Mouse (Mus musculus) liver, embryonic 16.5 days (tissue): ENCODE results near the gene Tmco1. TPM values are rescaled to one million over a fixed set of nuclear protein-coding genes. Genes with fewer than 3 reads are reported as not detected.
A peak's percentile ranks its signal among the peaks of the same experiment; 100 is the strongest.

Experiments
- ATAC-seq: fragments of 200-750 bp; cut with Nextera tagmentation; 2 replicates; pipeline ENCODE4 v1.8.0; 2017; ENCODE audit warnings: low read depth, mild to moderate bottlenecking, moderate number of reproducible peaks, moderate library complexity
- H3K27ac ChIP-seq: fragments of 300-500 bp; sonication (generic); 2 replicates; pipeline ENCODE4 v1.5.1; 2014; ENCODE audit warnings: mild to moderate bottlenecking, low read length
- H3K27me3 ChIP-seq: fragments of 300-500 bp; sonication (generic); 2 replicates; pipeline ENCODE4 v1.6.1; 2014; ENCODE audit warnings: low read depth, low read length, mixed read lengths; ENCODE audit not compliant: control insufficient read depth, insufficient read depth
- H3K36me3 ChIP-seq: fragments of 300-500 bp; sonication (generic); 2 replicates; pipeline ENCODE4 v1.6.1; 2014; ENCODE audit warnings: mild to moderate bottlenecking; ENCODE audit not compliant: control insufficient read depth, insufficient read depth
- H3K4me1 ChIP-seq: fragments of 300-500 bp; sonication (generic); 2 replicates; pipeline ENCODE4 v1.6.1; 2014; ENCODE audit warnings: low read depth, low read length, mixed read lengths; ENCODE audit not compliant: control insufficient read depth
- H3K4me2 ChIP-seq: fragments of 300-500 bp; sonication (generic); 2 replicates; pipeline ENCODE4 v1.6.1; 2014; ENCODE audit warnings: low read depth, low read length, mixed read lengths
- H3K4me3 ChIP-seq: fragments of 300-500 bp; sonication (generic); 2 replicates; pipeline ENCODE4 v1.5.1; 2014; ENCODE audit warnings: low read depth, mild to moderate bottlenecking, low read length
- H3K9ac ChIP-seq: fragments of 300-500 bp; sonication (generic); 2 replicates; pipeline ENCODE4 v1.6.1; 2014; ENCODE audit warnings: low read depth, low read length
- H3K9me3 ChIP-seq: fragments of 300-500 bp; sonication (generic); replicated peaks from 2 replicates; pipeline ENCODE4 v1.6.1; 2016; ENCODE audit warnings: low read length; ENCODE audit not compliant: control insufficient read depth
- WGBS: fragments of 180-500 bp; shearing (Covaris S2); extraction: QIAGEN DNeasy Blood & Tissue Kit; methylation state at CpG from one replicate; pipeline ENCODE4 v1.1.7; 2014; ENCODE audit not compliant: insufficient replicate concordance; 5-methylcytosine and 5-hydroxymethylcytosine counted together
- polyA plus RNA-seq: library from polyadenylated mRNA; unstranded; fragments of >200 nt; fragmentation: Nextera tagmentation; extraction: Ambion mirVana; gene quantifications from 2 replicates; pipeline ENCODE4 v1.2.1, GENCODE M21; 2015

Gene Tmco1
- polyA plus RNA-seq, 1 experiment from 2014 or later: 61.3 TPM

DNA sequence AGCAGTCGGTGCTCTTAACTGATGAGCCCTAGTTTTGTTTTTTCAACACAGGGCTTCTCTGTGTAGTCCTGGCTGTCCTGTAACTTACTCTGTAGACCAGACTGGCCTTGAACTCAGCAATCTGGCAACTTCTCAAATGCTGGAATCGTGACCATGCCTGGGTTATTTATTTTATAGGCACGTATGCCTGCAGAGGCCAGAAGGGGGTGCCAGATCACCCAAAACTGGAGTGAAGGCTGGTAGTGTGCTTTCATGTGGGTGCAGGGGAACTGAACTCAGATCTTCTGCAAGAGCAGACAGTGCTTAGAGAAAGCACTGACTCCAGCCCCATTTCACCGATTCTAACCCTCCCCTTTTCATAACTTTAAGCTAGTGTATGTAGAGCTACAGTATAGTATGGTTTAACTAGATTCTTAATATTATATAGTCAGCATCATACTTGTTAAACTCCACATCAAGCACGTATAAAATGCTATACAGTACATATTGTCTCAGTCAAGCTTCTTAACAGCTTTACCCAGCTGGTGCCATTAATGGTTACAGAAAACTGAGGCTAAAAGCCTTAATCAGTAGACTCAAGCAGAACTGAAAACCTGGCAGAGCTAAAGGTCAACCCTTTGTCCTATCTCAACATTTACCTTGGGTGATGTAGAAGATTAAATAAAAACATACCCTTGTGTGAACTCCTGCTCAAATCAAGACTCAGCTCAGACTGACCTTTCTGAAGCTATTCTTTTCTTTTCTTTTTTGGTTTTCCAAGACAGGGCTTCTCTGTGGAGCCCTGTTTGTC lies 1.5 kb upstream of the Tmco1 start:
- Histone ChIP-seq H3K9me3 (no peaks in the 10 kb centered on the region), H3K9ac (no peak overlapping the region), H3K27ac (0 out of 2 replicates have a peak overlapping the region, but pooled peaks have one; percentile 28), H3K4me1 (peaks cover 19% of the 10 kb centered on the region), H3K27me3 (no peaks in the 10 kb centered on the region), H3K4me2 (no peak overlapping the region), H3K36me3 (peaks cover 4% of the 10 kb centered on the region; the same call in 1 of the 2 replicates), H3K4me3 (no peak overlapping the region)
- 44% methylated on average over 5 of the region's 5 CpGs for WGBS
- no peak for ATAC-seq

DNA sequence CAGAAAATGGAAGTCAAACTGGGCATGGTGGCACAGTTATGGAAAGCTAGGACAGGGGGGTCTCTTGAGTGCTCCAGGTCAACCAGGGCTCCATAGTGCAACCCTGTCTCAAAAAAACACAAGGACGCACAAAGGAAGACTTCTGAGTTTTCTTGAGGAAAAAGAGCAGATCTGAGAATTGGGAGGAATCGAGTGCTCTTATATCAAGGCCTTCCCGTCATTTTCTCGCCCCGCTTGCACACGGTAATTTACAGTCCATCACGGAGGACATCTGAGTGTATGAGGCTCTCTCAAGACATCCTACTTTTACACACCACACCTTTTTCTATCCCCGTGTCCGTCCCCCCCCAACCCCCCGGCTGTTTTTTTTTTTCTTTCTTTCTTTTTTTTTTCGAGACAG lies 504 bp upstream of the Tmco1 start:
- H3K4me3 ChIP-seq: peak overlapping the region; percentile 96
- peaks cover 4% of the 10 kb centered on the region; the same call in 1 of the 2 replicates for H3K36me3 ChIP-seq
- ATAC-seq: no peak
- H3K27ac ChIP-seq: peak overlapping the region; percentile 91; the same call in 1 of the 2 replicates
- peaks cover 19% of the 10 kb centered on the region for H3K4me1 ChIP-seq
- no peaks in the 10 kb centered on the region for H3K27me3 ChIP-seq
- WGBS: 26% methylated on average over 11 of the region's 11 CpGs
- H3K9me3 ChIP-seq: no peaks in the 10 kb centered on the region
- peak overlapping the region; percentile 76 for H3K4me2 ChIP-seq
- peak overlapping the region; percentile 99 for H3K9ac ChIP-seq

DNA sequence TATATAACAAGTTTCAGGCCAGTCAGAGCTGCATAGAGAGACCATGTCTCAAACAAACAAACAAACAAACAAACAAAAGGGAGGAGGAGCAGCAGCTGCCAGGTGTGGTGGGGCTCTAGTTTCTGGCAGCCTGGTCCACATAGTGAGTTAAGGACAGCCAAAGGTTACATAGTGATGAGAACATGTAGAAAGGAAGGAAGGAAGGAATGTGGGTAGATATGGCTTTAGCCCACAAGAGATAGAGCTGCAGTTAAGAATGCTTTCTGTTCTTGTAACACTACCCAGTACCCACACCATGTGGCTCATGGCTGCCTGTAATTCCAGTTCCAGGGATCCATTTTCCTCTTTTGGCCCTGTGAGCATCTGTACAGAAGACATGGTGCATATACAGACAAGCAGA lies 4.2 kb downstream of the Tmco1 start:
- Histone ChIP-seq H3K4me3 (no peak overlapping the region), H3K4me2 (no peak overlapping the region), H3K9ac (no peak overlapping the region), H3K27ac (no peak overlapping the region), H3K4me1 (peaks cover 9% of the 10 kb centered on the region), H3K36me3 (peaks cover 4% of the 10 kb centered on the region; the same call in 1 of the 2 replicates), H3K9me3 (no peaks in the 10 kb centered on the region), H3K27me3 (no peaks in the 10 kb centered on the region)
- ATAC-seq: no peak

DNA sequence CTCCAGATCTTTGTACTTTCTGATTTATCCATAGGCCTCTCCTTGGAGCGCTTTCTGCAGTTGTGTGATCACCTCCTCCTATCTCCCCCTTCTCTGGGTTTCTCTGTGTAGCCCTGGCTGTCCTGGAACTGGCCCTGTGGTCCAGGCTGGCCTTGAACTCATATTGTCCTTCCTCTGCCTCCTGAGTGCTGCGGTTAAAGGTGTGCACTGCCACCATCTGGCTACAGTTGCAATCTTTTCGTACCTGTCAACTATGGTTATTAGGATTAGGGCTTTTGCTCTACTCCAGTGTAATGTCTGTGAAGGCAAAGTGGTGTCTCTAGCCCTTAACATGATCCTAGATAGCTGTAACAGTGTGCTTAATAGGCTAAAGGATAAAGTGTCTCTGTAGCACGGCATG lies 5.0 kb downstream of the Tmco1 start:
- WGBS: 75% methylated on average over 4 of the region's 4 CpGs
- H3K27me3 ChIP-seq: no peaks in the 10 kb centered on the region
- no peak for ATAC-seq
- peaks cover 5% of the 10 kb centered on the region for H3K4me1 ChIP-seq
- peaks cover 6% of the 10 kb centered on the region; the same call in 1 of the 2 replicates for H3K36me3 ChIP-seq
- no peak overlapping the region for H3K4me3 ChIP-seq
- H3K27ac ChIP-seq: no peak overlapping the region
- H3K4me2 ChIP-seq: no peak overlapping the region
- H3K9me3 ChIP-seq: no peaks in the 10 kb centered on the region
- H3K9ac ChIP-seq: no peak overlapping the region

GRCm38 (mm10) chr1:167321691-167322090 lies 13.5 kb downstream of the Tmco1 start:
- ATAC-seq: no peak
- no peak overlapping the region for H3K4me3 ChIP-seq
- WGBS: 87% methylated on average over 6 of the region's 6 CpGs
- no peak overlapping the region for H3K4me2 ChIP-seq
- peaks cover 38% of the 10 kb centered on the region for H3K36me3 ChIP-seq
- no peaks in the 10 kb centered on the region for H3K9me3 ChIP-seq
- H3K9ac ChIP-seq: no peak overlapping the region
- no peak overlapping the region for H3K27ac ChIP-seq
- H3K27me3 ChIP-seq: no peaks in the 10 kb centered on the region
- no peaks in the 10 kb centered on the region for H3K4me1 ChIP-seq

- Histone ChIP-seq H3K4me2 (no peak overlapping the region), H3K27ac (no peak overlapping the region), H3K4me3 (no peak overlapping the region), H3K36me3 (peaks cover 25% of the 10 kb centered on the region), H3K9ac (no peak overlapping the region), H3K4me1 (no peaks in the 10 kb centered on the region), H3K9me3 (no peaks in the 10 kb centered on the region), H3K27me3 (no peaks in the 10 kb centered on the region)
- WGBS: 82% methylated on average over 6 of the region's 6 CpGs
- ATAC-seq: no peak
These were observed 20.6 kb downstream of the Tmco1 start for GRCm38 (mm10) chr1:167328776-167329175.

GRCm38 (mm10) chr1:167331106-167331505 lies 22.9 kb downstream of the Tmco1 start:
- no peaks in the 10 kb centered on the region for H3K4me1 ChIP-seq
- no peak overlapping the region for H3K9ac ChIP-seq
- ATAC-seq: 0 out of 2 replicates have a peak, but pooled peaks have one; percentile 16
- no peaks in the 10 kb centered on the region for H3K9me3 ChIP-seq
- no peak overlapping the region for H3K27ac ChIP-seq
- WGBS: 53% methylated on average over 8 of the region's 8 CpGs
- no peak overlapping the region for H3K4me2 ChIP-seq
- H3K4me3 ChIP-seq: no peak overlapping the region
- peaks cover 22% of the 10 kb centered on the region for H3K36me3 ChIP-seq
- H3K27me3 ChIP-seq: no peaks in the 10 kb centered on the region

DNA sequence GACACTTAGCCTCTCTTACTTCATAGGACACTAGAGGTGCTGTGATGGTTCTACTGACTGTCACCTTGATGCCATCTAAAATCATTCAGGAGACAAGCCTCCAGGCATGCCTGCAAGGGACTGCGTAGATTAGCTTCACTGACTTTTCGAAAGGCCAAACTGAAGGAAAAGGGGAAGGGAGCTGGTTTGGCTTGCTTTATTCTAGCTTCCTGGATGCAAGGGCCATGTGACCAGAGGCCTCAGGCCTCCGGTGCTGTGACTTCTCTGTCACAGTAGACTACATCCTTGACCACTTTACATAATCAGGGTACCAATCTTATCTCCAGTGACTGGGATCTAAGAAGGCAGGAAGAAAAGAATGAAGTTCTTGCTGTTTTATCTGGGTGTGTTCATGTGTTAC lies 28.2 kb downstream of the Tmco1 start:
- H3K27ac ChIP-seq: no peak overlapping the region
- WGBS: 63% methylated on average over 3 of the region's 3 CpGs
- no peak for ATAC-seq
- no peaks in the 10 kb centered on the region for H3K27me3 ChIP-seq
- no peak overlapping the region for H3K9ac ChIP-seq
- H3K36me3 ChIP-seq: peaks cover 4% of the 10 kb centered on the region
- H3K9me3 ChIP-seq: no peaks in the 10 kb centered on the region
- peaks cover 10% of the 10 kb centered on the region for H3K4me1 ChIP-seq
- H3K4me2 ChIP-seq: no peak overlapping the region
- H3K4me3 ChIP-seq: no peak overlapping the region

GRCm38 (mm10) chr1:167337463-167338095 lies 29.4 kb downstream of the Tmco1 start:
- peak; percentile 39; the same call in 1 of the 2 replicates for ATAC-seq
- Histone ChIP-seq H3K27ac (no peak overlapping the region), H3K36me3 (peaks cover 2% of the 10 kb centered on the region), H3K27me3 (no peaks in the 10 kb centered on the region), H3K9ac (no peak overlapping the region), H3K4me1 (peaks cover 10% of the 10 kb centered on the region), H3K4me2 (no peak overlapping the region), H3K9me3 (no peaks in the 10 kb centered on the region), H3K4me3 (no peak overlapping the region)
- 11% methylated on average over 12 of the region's 12 CpGs for WGBS
